Mouse (Mus musculus): ENCODE measurements around the gene Gpr149. TPM values are rescaled to one million over a fixed set of nuclear protein-coding genes. Genes with fewer than 3 reads are reported as not detected.

Gene Gpr149
- not detected in 2 replicates for polyA plus RNA-seq (2016; fragmentation: Nextera tagmentation; extraction: Ambion mirVana)

GRCm38 (mm10) chr3:62604973-62605372 is at the start of gene Gpr149:
Gene Gpr149 (minus strand): TSS chr3:62605140.
- H3K27me3 ChIP-seq (replicated peaks) = peaks cover 9% of the 10 kb centered on the region
- no peaks in the 10 kb centered on the region for H3K4me1 ChIP-seq
- no peak within 1 kb of the TSS for H3K9ac ChIP-seq
- no peaks in the 10 kb centered on the region for H3K9me3 ChIP-seq (replicated peaks)
- 58% methylated on average over 1 of the region's 1 CpGs for WGBS (ENCODE audit: insufficient replicate concordance)
- H3K4me2 ChIP-seq = 0 out of 2 replicates have a peak within 1 kb of the TSS, but pooled peaks have one; percentile 48
- no peaks in the 10 kb centered on the region for H3K36me3 ChIP-seq
- ATAC-seq = no peak
- no peak within 1 kb of the TSS for H3K27ac ChIP-seq
- H3K4me3 ChIP-seq = no peak within 1 kb of the TSS

- no peaks in the 10 kb centered on the region for H3K36me3 ChIP-seq
- H3K27ac ChIP-seq = no peak overlapping the region
- H3K4me1 ChIP-seq = no peaks in the 10 kb centered on the region
- H3K4me3 ChIP-seq = no peak overlapping the region
- ATAC-seq = no peak
- H3K9me3 ChIP-seq (replicated peaks) = no peaks in the 10 kb centered on the region
- no peaks in the 10 kb centered on the region for H3K27me3 ChIP-seq (replicated peaks)
- H3K9ac ChIP-seq = no peak overlapping the region
- WGBS (ENCODE audit: insufficient replicate concordance) = 68% methylated on average over 1 of the region's 1 CpGs
- H3K4me2 ChIP-seq = no peak overlapping the region
These were observed 45.6 kb upstream of the Gpr149 start for GRCm38 (mm10) chr3:62650551-62650950.

GRCm38 (mm10) chr3:62610861-62611260 is 5.9 kb upstream of the Gpr149 start:
- no peaks in the 10 kb centered on the region for H3K27me3 ChIP-seq (replicated peaks)
- no peak overlapping the region for H3K9ac ChIP-seq
- 43% methylated on average over 3 of the region's 3 CpGs for WGBS (ENCODE audit: insufficient replicate concordance)
- H3K36me3 ChIP-seq = no peaks in the 10 kb centered on the region
- H3K9me3 ChIP-seq (replicated peaks) = no peaks in the 10 kb centered on the region
- no peak overlapping the region for H3K4me2 ChIP-seq
- no peaks in the 10 kb centered on the region for H3K4me1 ChIP-seq
- ATAC-seq = no peak
- no peak overlapping the region for H3K4me3 ChIP-seq
- no peak overlapping the region for H3K27ac ChIP-seq

- peaks cover 9% of the 10 kb centered on the region for H3K27me3 ChIP-seq (replicated peaks)
- no peak overlapping the region for H3K4me3 ChIP-seq
- H3K4me2 ChIP-seq = no peak overlapping the region
- no peaks in the 10 kb centered on the region for H3K36me3 ChIP-seq
- no peak overlapping the region for H3K9ac ChIP-seq
- no peaks in the 10 kb centered on the region for H3K4me1 ChIP-seq
- no peak overlapping the region for H3K27ac ChIP-seq
- H3K9me3 ChIP-seq (replicated peaks) = no peaks in the 10 kb centered on the region
- no peak for ATAC-seq
- WGBS (ENCODE audit: insufficient replicate concordance) = 52% methylated on average over 2 of the region's 2 CpGs
These were observed 991 bp upstream of the Gpr149 start for GRCm38 (mm10) chr3:62605931-62606330.

GRCm38 (mm10) chr3:62604047-62604391 is 921 bp downstream of the Gpr149 start:
- H3K9ac ChIP-seq = no peak overlapping the region
- H3K4me1 ChIP-seq = no peaks in the 10 kb centered on the region
- no peak overlapping the region for H3K27ac ChIP-seq
- peaks cover 9% of the 10 kb centered on the region for H3K27me3 ChIP-seq (replicated peaks)
- WGBS (ENCODE audit: insufficient replicate concordance) = 13% methylated on average over 10 of the region's 10 CpGs
- ATAC-seq = no peak
- no peak overlapping the region for H3K4me3 ChIP-seq
- H3K9me3 ChIP-seq (replicated peaks) = no peaks in the 10 kb centered on the region
- no peaks in the 10 kb centered on the region for H3K36me3 ChIP-seq
- peak overlapping the region; percentile 48 for H3K4me2 ChIP-seq

- Histone ChIP-seq H3K27ac (no peak overlapping the region), H3K27me3 (replicated peaks) (peaks cover 9% of the 10 kb centered on the region), H3K4me2 (peak overlapping the region; percentile 48), H3K4me1 (no peaks in the 10 kb centered on the region), H3K4me3 (peak overlapping the region; percentile 21; the same call in 1 of the 2 replicates), H3K36me3 (no peaks in the 10 kb centered on the region), H3K9me3 (replicated peaks) (no peaks in the 10 kb centered on the region), H3K9ac (no peak overlapping the region)
- ATAC-seq = no peak
- WGBS (ENCODE audit: insufficient replicate concordance) = 2% methylated on average over 40 of the region's 40 CpGs
These were observed 1.5 kb downstream of the Gpr149 start for GRCm38 (mm10) chr3:62603231-62604046.

- no peak overlapping the region for H3K27ac ChIP-seq
- 63% methylated on average over 9 of the region's 9 CpGs for WGBS (ENCODE audit: insufficient replicate concordance)
- ATAC-seq = no peak
- no peak overlapping the region for H3K4me3 ChIP-seq
- no peaks in the 10 kb centered on the region for H3K36me3 ChIP-seq
- H3K4me1 ChIP-seq = no peaks in the 10 kb centered on the region
- H3K27me3 ChIP-seq (replicated peaks) = peaks cover 9% of the 10 kb centered on the region
- no peak overlapping the region for H3K4me2 ChIP-seq
- no peaks in the 10 kb centered on the region for H3K9me3 ChIP-seq (replicated peaks)
- H3K9ac ChIP-seq = no peak overlapping the region
These were observed 2.5 kb downstream of the Gpr149 start for GRCm38 (mm10) chr3:62602466-62602865.

- no peak for ATAC-seq
- Histone ChIP-seq H3K4me3 (no peak overlapping the region), H3K27me3 (replicated peaks) (no peaks in the 10 kb centered on the region), H3K4me2 (no peak overlapping the region), H3K27ac (no peak overlapping the region), H3K4me1 (no peaks in the 10 kb centered on the region), H3K9ac (no peak overlapping the region), H3K9me3 (replicated peaks) (no peaks in the 10 kb centered on the region), H3K36me3 (no peaks in the 10 kb centered on the region)
- 25% methylated on average over 7 of the region's 7 CpGs for WGBS (ENCODE audit: insufficient replicate concordance)
These were observed 10.1 kb downstream of the Gpr149 start for GRCm38 (mm10) chr3:62594842-62595241.

GRCm38 (mm10) chr3:62585072-62585471 is 19.9 kb downstream of the Gpr149 start:
- WGBS (ENCODE audit: insufficient replicate concordance) = 71% methylated on average over 1 of the region's 1 CpGs
- no peak overlapping the region for H3K4me3 ChIP-seq
- H3K27me3 ChIP-seq (replicated peaks) = no peaks in the 10 kb centered on the region
- no peaks in the 10 kb centered on the region for H3K4me1 ChIP-seq
- no peak for ATAC-seq
- no peaks in the 10 kb centered on the region for H3K36me3 ChIP-seq
- no peaks in the 10 kb centered on the region for H3K9me3 ChIP-seq (replicated peaks)
- no peak overlapping the region for H3K9ac ChIP-seq
- no peak overlapping the region for H3K4me2 ChIP-seq
- H3K27ac ChIP-seq = no peak overlapping the region

GRCm38 (mm10) chr3:62527593-62527992 is 77.3 kb downstream of the Gpr149 start:
- Histone ChIP-seq H3K9me3 (replicated peaks) (no peaks in the 10 kb centered on the region), H3K9ac (no peak overlapping the region), H3K4me2 (no peak overlapping the region), H3K27me3 (replicated peaks) (no peaks in the 10 kb centered on the region), H3K4me1 (no peaks in the 10 kb centered on the region), H3K4me3 (no peak overlapping the region), H3K27ac (no peak overlapping the region), H3K36me3 (no peaks in the 10 kb centered on the region)
- ATAC-seq = no peak
- WGBS (ENCODE audit: insufficient replicate concordance) = 50% methylated on average over 5 of the region's 5 CpGs

- Histone ChIP-seq H3K9ac (no peak overlapping the region), H3K4me3 (no peak overlapping the region), H3K27ac (no peak overlapping the region), H3K27me3 (replicated peaks) (no peaks in the 10 kb centered on the region), H3K4me2 (no peak overlapping the region), H3K9me3 (replicated peaks) (no peaks in the 10 kb centered on the region), H3K36me3 (no peaks in the 10 kb centered on the region), H3K4me1 (no peaks in the 10 kb centered on the region)
- ATAC-seq = no peak
- 36% methylated on average over 4 of the region's 4 CpGs for WGBS (ENCODE audit: insufficient replicate concordance)
These were observed 77.8 kb downstream of the Gpr149 start for GRCm38 (mm10) chr3:62527160-62527559.

- H3K27ac ChIP-seq = no peak overlapping the region
- H3K27me3 ChIP-seq (replicated peaks) = no peaks in the 10 kb centered on the region; the same call in 1 of the 2 replicates
- no peaks in the 10 kb centered on the region for H3K9me3 ChIP-seq (replicated peaks)
- no peak for ATAC-seq
- H3K4me3 ChIP-seq = peak overlapping the region; percentile 95
- H3K36me3 ChIP-seq = no peaks in the 10 kb centered on the region
- H3K4me1 ChIP-seq = peaks cover 16% of the 10 kb centered on the region
- H3K4me2 ChIP-seq = peak overlapping the region; percentile 74
- H3K9ac ChIP-seq = 0 out of 2 replicates have a peak overlapping the region, but pooled peaks have one; percentile 22
- WGBS (ENCODE audit: insufficient replicate concordance) = 36% methylated on average over 5 of the region's 5 CpGs
These were observed 97.7 kb downstream of the Gpr149 start for GRCm38 (mm10) chr3:62507206-62507647.
